Mouse (Mus musculus): ENCODE measurements around the gene Prr14l. TPM values are rescaled to one million over a fixed set of nuclear protein-coding genes. Genes with fewer than 3 reads are reported as not detected.

Prr14l gene
- polyA plus RNA-seq (2015; fragmentation: Nextera tagmentation; extraction: Ambion mirVana) = 4.6 and 5.5 TPM in 2 replicates

DNA sequence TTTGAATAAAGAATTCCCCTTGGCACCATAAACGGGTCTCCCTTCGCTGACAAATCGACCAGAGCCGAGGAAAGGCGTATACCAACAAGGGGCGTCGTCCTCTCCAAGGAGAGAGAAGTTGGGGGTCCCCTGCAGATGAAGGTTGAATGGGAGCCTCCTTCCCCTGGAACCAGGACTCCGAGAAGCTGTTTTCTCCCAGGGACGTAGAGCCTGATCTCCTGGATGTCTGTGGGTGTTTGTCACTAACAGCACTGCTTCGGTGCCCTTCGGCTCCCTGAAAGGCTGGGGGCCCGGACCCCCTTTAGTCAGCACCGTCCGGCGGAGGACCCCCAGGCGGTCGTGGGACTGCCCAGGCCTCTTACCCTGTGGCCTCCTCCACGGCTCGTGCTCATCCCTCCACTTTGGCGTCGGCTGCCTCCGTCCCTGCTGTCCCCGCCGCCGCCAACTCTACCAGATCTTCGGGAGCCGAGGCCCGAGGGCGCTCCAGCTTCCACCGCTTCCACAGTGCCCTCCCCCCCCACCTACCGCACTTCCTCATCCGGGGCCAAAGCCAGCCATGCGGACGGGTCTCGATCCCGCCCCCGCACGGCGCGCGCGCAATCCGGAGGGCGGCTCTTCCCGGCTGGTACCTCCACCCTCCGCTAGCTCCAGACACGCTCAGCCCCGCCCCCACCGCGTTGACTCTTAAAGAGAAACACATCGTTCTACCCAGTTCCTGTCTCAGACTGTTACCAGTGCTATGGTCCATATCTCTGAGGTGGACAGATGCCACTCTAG is at the start of gene Prr14l:
Gene Prr14l (minus strand): TSS at position 526 of the 777 bp plus-strand sequence.

DNA sequence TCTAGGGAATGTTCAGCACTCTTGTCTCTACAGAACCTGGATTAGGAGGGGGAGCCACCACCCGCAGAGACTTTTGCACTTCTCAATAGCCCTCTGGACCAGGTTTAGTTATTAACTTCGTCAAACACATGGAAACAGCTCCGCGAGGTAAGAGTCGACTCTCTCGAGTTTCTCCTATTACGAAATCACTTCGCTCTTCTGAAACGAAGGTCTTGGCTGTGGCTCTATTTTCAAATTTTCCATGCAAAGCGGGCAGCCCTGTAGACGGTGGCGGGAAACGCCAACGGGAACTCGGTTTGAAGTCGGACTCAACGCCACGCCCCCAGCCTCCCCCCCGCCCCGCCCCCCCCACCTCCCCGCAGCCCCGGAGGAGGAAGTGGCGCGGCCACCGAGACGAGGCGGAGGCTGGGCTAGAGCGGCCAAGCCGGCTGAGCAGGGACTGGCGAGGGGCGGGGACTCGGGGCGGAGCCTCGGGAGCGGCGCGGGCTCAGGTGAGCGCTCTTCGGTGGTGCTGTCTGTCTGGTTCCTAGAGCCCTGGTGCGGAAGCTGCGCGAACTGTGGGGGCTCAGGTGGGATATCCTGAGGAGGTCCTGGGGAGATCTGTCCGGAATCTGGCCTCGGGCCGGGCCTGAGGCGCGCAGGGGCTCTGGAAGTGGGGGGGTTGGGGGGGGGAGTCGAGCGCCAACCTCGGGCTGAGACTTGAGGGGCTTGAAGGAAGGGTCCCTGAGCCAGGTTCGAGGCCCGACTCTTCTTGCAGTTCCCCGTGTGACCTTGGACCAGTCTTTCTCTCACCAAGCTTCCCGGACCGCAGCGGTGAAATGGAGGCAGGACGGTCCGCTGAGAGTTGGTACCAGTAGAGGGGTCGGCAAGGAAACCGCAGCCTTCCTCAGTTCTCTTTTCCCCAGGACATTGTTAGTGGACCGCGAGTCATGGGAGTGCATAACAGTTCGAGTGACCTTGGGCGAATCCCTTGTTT is 9.5 kb upstream of the Prr14l start, which contains the start of gene Depdc5:
Gene Depdc5 (plus strand): TSS at position 449 of the 976 bp plus-strand sequence.

DNA sequence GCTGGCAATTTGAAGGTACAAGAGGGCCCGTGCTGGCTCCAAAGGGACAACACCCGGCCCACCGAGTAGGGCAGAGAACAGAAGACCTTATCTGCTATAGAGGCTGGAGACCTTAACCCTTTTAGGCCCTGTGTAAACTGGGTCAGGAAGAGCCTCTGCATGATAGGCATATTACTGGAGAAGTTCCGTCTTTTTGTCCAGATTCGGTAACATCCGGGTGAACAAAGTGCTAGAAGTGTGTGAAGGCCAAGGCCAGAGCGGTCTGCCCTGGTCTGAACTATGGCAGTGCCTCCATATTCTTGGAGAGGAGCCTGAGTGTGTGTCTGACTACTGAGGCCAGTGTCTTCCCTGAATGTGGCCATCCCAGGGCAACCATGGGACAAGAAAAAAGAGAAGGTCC is 27.0 kb downstream of the Prr14l start, which contains the start of gene Gm20671:
Gene Gm20671 (minus strand): TSS at position 101 of the 400 bp plus-strand sequence.

DNA sequence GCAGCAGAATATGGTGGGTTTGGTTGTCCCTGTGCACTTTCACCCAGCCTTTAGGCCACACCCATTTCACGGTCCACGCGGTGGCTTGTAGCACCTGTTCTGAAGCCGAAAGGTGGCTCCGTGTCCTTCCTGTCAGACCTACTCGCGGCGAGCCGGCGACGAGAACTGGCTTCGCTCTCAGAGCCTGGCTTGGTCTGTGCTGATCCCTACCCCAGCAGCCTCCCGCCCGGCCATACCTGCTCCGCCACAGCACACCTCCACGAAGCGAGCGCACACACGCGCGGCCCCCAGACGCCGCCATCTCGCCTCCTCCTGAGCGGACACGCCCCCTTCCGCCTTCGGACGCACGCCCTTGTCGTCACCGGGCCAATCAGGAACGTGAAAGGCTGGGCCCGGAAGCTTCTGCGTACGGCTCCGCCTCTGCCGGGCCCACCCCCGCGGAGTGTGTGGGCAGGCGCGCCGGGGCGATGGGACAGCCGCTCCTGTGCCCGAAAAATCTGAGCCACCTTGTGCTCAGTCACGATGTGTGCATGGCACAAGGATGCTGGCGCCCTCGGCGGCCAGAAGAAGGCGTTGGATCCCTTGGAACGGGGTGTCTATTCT is 68.6 kb downstream of the Prr14l start, which contains the start of gene Pisd:
Gene Pisd (minus strand): TSS at position 334 of the 603 bp plus-strand sequence.

Other genes starting within 250 kb of the Prr14l start
- 18.8 and 19.5 TPM in 2 replicates for gene Yes1, start 243.1 kb downstream of the Prr14l start, polyA plus RNA-seq (2015; fragmentation: Nextera tagmentation; extraction: Ambion mirVana)
- 36.4 and 39.5 TPM in 2 replicates for gene Pisd, start 68.6 kb downstream of the Prr14l start, polyA plus RNA-seq (2015; fragmentation: Nextera tagmentation; extraction: Ambion mirVana)
- gene Gm20671, start 27.1 kb downstream of the Prr14l start, polyA plus RNA-seq (2015; fragmentation: Nextera tagmentation; extraction: Ambion mirVana) = not detected in 2 replicates
- 4.0 and 5.0 TPM in 2 replicates for gene Depdc5, start 9.4 kb upstream of the Prr14l start, polyA plus RNA-seq (2015; fragmentation: Nextera tagmentation; extraction: Ambion mirVana)
- gene Ywhah, start 164.6 kb upstream of the Prr14l start, polyA plus RNA-seq (2015; fragmentation: Nextera tagmentation; extraction: Ambion mirVana) = 149 and 179 TPM in 2 replicates
- gene Slc5a1, start 250.0 kb upstream of the Prr14l start, polyA plus RNA-seq (2015; fragmentation: Nextera tagmentation; extraction: Ambion mirVana) = 0.21 TPM in 1 of 2 replicates, not detected in the other

Data from skeletal muscle tissue, postnatal 0 days (tissue).